Mouse (Mus musculus) olfactory bulb, adult 2 months (tissue): ENCODE data around the gene Rac1.

Experiments
- CTCF ChIP-seq: fragments of 200-500 bp; IDR thresholded peaks from 2 replicates; pipeline ENCODE4 v1.5.1; 2012; ENCODE audit warnings: low read depth, mild to moderate bottlenecking, low read length, moderate library complexity; ENCODE audit not compliant: insufficient read depth
- POLR2A ChIP-seq: fragments of 200-500 bp; IDR thresholded peaks from 2 replicates; pipeline ENCODE4 v1.6.1; 2012; ENCODE audit warnings: mild to moderate bottlenecking, low read depth, low read length, moderate library complexity; ENCODE audit not compliant: insufficient read depth

GRCm38 (mm10) chr5:143501649-143502048 lies 26.2 kb downstream of the Rac1 start:
- TF ChIP-seq CTCF, result no peak
- no peak for TF ChIP-seq POLR2A
